Mouse (Mus musculus) ovary, postnatal 36 days (tissue): ENCODE measurements around the gene Eps15.
"Not testable (repeated sequence)": the region's sequence is repeated elsewhere in the genome, so short reads cannot be mapped to it uniquely, and the experiment has no call there.

Experiments
- DNase-seq: peaks from one replicate; pipeline ENCODE4 v3.0.0; 2022; ENCODE audit warnings: low spot score, mixed read lengths

Eps15 gene

GRCm38 (mm10) chr4:109401176-109401689, 121.2 kb downstream of the Eps15 start:
- no peak for DNase-seq

DNA sequence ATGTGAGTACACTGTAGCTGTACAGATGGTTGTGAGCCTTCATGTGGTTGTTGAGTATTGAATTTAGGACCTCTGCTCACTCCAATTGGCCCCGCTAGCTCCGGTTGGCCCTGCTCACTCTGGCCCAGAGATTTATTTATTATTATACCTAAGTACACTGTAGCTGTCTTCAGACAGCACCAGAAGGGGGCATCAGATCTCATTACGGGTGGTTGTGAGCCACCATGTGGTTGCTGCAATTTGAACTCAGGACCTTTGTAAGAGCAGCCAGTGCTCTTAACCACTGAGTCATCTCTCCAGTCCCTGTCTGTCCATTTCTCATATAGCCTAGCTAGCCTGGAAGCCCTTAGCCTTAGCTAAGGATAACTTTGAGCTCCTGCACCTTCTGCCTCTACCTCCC, 124.8 kb downstream of the Eps15 start:
- DNase-seq: not testable (repeated sequence)

GRCm38 (mm10) chr4:109405415-109405814, 125.3 kb downstream of the Eps15 start:
- DNase-seq: no peak

DNA sequence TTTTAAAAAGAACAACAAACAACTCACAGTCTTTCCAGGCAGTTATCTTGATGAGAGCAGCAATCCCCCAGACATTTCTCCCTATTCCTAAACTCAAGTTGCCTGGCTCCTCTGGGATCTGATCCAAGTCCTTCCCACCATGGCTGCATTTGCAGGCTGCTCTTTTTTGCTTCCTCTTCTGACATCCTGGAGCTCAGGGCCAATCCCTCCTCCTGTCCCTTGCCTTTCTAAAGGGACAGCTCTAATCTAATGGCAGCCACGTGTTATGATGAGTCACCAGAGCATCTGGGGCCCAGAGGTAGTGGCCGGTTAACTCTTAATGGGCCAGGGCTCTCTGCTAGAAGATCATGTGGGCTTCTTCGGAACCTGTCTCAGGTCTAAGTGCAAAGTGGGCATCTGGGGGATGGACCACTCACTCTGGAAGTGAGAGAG, 126.0 kb downstream of the Eps15 start:
- peak; percentile 40 for DNase-seq

DNA sequence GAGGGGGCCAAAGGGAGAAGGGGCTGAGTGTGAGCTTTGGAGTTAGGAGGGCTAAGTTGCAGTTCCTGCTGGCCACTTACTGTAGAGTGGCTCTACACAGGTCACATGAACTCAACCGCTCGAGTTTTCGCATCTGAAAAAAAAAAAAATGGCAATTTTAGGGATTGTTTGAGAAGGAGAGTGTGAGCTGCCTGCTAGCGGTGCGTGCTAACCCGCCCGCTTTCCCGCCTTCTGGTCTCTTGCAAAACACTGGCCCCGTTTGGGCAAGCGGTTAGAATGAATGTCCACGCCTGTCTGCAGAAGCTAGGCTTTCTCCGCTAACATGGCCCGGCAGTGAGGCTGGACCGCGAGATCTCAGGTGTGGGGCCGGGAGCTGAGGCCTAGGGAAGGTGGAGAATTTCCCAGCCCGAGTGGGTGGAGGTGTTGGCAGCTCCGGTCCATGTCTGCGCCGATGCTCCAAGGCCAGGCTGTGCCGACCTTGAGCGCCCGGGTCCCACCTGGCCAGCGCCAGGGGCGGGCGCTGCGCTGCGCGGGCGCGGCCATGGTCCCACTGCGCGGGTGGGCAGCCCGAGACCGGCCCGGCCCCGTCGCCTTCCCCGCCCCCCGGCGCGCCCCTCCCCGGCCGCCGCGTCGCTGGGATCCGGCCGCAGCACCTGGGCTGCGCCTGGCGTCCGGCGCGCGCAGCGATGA, 126.6 kb downstream of the Eps15 start, which contains the start of gene Ttc39a:
Ttc39a (plus strand) TSS at position 138 of the 690 bp plus-strand sequence.
- DNase-seq: peak; percentile 48

DNA sequence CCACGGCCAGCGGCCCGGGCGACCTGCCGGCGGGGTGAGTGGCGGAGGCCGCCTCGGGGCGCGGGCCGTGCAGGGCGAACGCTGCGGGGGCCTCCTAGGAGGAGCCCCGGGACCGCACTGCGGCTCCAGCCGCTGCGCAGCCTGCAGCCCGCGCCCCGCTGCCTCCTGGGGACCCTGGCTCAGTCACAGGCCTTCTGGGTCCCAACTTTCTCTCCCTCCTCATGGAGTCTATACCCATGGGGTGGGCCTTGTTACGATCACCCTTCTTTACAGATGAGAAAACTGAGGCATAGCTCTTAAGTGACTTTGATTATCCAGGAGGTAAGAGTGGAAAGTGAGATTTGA, 127.1 kb downstream of the Eps15 start:
- no peak for DNase-seq

- DNase-seq: no peak
Observed at GRCm38 (mm10) chr4:109407701-109408485, 127.8 kb downstream of the Eps15 start.

- no peak for DNase-seq
Observed at GRCm38 (mm10) chr4:109410681-109411376, 130.8 kb downstream of the Eps15 start.

DNA sequence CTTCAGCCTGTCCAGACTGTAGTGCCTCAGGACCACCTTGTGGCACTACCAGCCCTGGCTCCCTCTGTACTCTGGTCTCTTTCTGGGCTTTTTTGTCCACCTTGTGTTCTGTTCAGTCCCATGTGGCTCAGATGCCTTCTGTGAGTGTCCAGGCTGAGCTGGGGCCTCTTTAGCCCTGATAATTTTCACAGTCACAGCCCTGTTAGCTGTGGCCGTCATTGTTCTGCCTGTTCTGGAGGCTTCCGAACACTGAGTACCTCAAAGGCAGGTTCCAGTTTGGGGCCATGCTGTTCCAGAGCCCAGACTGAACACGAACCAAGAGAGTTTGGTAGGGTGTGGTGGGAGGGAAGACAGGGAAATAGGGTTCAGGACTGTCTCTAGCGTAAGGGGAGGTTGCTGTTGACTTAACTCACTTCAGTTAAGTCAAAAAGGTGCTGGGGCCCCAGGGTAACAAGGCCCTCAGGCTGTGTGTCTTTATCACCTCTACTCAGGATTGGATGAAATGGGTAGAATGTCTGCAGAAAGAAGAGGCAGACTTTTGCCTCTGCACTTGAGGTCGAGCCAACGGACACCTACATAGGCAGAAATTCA, 131.4 kb downstream of the Eps15 start:
- no peak for DNase-seq

- DNase-seq: no peak
Observed at GRCm38 (mm10) chr4:109412233-109412632, 132.2 kb downstream of the Eps15 start.

DNA sequence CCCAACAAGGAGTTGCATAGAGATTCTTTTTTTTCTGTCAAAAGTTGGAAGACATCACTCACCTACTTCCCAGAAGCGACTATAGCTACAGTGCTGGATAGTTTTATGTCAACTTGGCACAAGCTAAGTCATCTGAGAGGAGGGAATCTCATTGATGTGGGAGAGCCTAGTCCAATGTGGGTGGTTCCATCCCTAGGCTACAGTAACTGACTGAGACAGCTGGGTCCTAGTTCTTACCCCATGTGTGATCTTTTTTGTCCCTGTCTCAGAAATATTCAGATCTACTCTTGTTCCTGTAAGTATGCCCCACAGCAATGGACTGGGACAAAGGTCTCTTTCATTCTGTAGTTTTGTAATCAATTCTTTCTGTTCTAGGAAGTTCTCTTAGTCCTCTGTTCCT, 137.9 kb downstream of the Eps15 start:
- DNase-seq: no peak

GRCm38 (mm10) chr4:109419017-109419416, 138.9 kb downstream of the Eps15 start:
- DNase-seq: no peak

GRCm38 (mm10) chr4:109419563-109419962, 139.5 kb downstream of the Eps15 start:
- no peak for DNase-seq

- DNase-seq: no peak
Observed at GRCm38 (mm10) chr4:109420138-109420795, 140.2 kb downstream of the Eps15 start.

DNA sequence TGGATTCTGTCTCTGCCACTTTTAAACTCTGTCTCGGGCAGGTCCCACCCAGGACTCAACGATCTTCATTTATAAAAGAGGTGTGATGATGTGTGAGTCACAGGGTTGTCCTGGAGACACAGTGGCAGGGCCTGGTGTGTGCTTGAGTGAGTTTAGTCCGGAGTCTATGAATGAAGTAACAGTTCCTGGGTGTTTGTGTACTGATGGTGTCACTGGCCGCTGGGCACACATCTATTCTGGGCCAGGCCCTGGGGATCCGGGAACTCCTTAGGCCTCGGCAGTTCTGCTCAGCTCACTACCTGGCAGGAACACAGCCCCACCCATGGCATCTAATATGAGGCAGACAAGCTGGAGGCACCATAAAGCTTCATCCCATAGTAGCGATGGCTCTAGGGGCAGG, 141.5 kb downstream of the Eps15 start:
- DNase-seq: no peak

DNA sequence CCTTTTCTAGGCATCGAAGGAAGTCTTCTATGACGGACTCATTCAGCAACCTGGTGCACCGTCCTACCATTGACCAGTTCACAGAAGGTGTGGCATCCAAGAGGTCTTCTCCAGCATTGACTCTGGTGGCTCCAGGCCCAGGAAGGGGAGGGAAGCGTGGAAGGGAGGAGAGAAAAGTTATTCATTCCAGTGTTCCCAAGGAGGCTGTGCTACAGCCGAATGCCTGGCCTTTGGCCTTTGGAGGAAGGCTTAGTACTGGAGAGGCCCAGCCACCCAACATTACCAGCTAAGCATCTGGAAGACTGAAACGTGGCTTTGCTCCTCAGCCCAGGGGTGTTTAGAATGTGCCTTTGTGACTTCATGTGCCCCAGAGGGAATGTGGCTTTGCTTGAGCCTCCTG, 142.4 kb downstream of the Eps15 start:
- no peak for DNase-seq

DNA sequence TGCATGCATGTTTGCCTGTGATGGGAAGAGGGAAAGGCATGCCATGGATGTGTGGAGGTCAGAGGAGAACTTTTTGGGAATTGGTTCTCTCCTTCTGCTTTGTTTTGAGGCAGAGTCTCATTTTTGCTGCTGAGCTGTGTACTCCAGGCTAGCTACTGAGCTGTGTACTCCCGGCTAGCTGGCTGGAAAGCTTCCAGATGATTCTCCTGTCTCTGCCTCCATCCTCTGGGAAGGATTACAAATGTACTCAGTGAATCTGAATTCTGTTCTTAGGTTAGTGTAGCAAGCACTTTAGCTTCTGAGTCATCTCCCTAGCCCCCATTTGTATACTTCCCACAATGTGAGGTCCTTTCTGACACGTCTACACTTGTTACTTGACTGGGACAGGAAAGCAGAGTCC, 143.4 kb downstream of the Eps15 start:
- no peak for DNase-seq

GRCm38 (mm10) chr4:109427058-109427457, 147.0 kb downstream of the Eps15 start:
- DNase-seq: no peak

DNA sequence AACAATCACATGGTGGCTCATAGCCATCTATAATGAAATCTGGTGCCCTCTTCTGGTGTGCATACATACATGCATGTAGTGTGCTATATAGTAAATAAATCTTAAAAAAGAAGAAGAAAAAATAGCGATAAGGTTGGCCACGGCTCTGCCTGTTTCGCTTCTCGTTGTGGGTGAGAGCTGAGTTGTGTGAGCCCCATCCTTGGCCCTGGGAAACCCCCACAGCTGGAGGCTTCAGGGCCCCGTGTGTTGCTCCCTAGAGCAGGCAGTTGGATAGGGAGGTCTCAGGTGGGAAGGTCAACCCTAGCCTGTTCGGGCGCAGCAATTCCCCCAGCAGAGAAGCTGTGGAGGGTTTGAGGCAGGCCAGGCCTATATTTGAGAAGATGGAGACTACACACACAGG, 150.2 kb downstream of the Eps15 start:
- DNase-seq: no peak

GRCm38 (mm10) chr4:109430854-109431253, 150.8 kb downstream of the Eps15 start:
- DNase-seq: peak; percentile 51

GRCm38 (mm10) chr4:109432668-109433375, 152.8 kb downstream of the Eps15 start:
- no peak for DNase-seq
